Mouse (Mus musculus): ENCODE measurements around the gene Gm11032. TPM values are rescaled to one million over a fixed set of nuclear protein-coding genes. Genes with fewer than 3 reads are reported as not detected.
A peak's percentile ranks its signal among the peaks of the same experiment; 100 is the strongest.
"Not testable (repeated sequence)": the region's sequence is repeated elsewhere in the genome, so short reads cannot be mapped to it uniquely, and the experiment has no call there.

Gene Gm11032
- total RNA-seq, 2 experiments from 2014 or later = not detected

GRCm38 (mm10) chr11:4622442-4622986, 2.6 kb downstream of the Gm11032 start:
- no peak for DNase-seq (ENCODE audit: low spot score)
- intact Hi-C loops (cut with DNase I) = no loop called here

GRCm38 (mm10) chr11:4622997-4623396, 3.1 kb downstream of the Gm11032 start:
- no peak for DNase-seq (ENCODE audit: low spot score)

GRCm38 (mm10) chr11:4625931-4626330, 6.1 kb downstream of the Gm11032 start:
- DNase-seq (ENCODE audit: low spot score) = no peak
- intact Hi-C loops (cut with DNase I) = no loop called here

More at GRCm38 (mm10) chr11:4622997-4623396, 3.1 kb downstream of the Gm11032 start:
- intact Hi-C loops (cut with DNase I) = no loop called here

GRCm38 (mm10) chr11:4627636-4628035, 7.8 kb downstream of the Gm11032 start:
- intact Hi-C loops (cut with DNase I) = no loop called here
- no peak for DNase-seq (ENCODE audit: low spot score)

- DNase-seq (ENCODE audit: low spot score) = no peak
- intact Hi-C loops (cut with DNase I) = loop anchor here (5.0 kb wide), 1 partner anchor 113 kb away; no protein-coding TSS in a partner anchor
Observed at GRCm38 (mm10) chr11:4629861-4630280, 10.0 kb downstream of the Gm11032 start.

GRCm38 (mm10) chr11:4633420-4633819, 13.6 kb downstream of the Gm11032 start:
- no peak for DNase-seq (ENCODE audit: low spot score)
- intact Hi-C loops (cut with DNase I) = loop anchor here (5.0 kb wide), 1 partner anchor 116 kb away; no protein-coding TSS in a partner anchor

GRCm38 (mm10) chr11:4634395-4634794, 14.5 kb downstream of the Gm11032 start:
- no peak for DNase-seq (ENCODE audit: low spot score)
- intact Hi-C loops (cut with DNase I) = loop anchor here (5.0 kb wide), 1 partner anchor 117 kb away; no protein-coding TSS in a partner anchor

- intact Hi-C loops (cut with DNase I) = loop anchor here (5.0 kb wide), 1 partner anchor 135 kb away; no protein-coding TSS in a partner anchor
- no peak for DNase-seq (ENCODE audit: low spot score)
Observed at GRCm38 (mm10) chr11:4636782-4637342, 17.0 kb downstream of the Gm11032 start.

- intact Hi-C loops (cut with DNase I) = loop anchor here (2.0 to 5.0 kb wide), 2 partner anchors 43 to 135 kb away; partner anchors contain the start of gene Mtmr3
- DNase-seq (ENCODE audit: low spot score) = peak; percentile 92
Observed at GRCm38 (mm10) chr11:4637534-4638234, 17.8 kb downstream of the Gm11032 start, which contains the start of gene Ascc2. TSS of gene Ascc2 (plus strand) at chr11:4637747.

GRCm38 (mm10) chr11:4638261-4638660, 18.4 kb downstream of the Gm11032 start:
- DNase-seq (ENCODE audit: low spot score) = no peak
- intact Hi-C loops (cut with DNase I) = loop anchor here (2.0 to 5.0 kb wide), 2 partner anchors 43 to 136 kb away; partner anchors contain the start of gene Mtmr3

GRCm38 (mm10) chr11:4641185-4641584, 21.3 kb downstream of the Gm11032 start:
- intact Hi-C loops (cut with DNase I) = no loop called here
- DNase-seq (ENCODE audit: low spot score) = no peak

GRCm38 (mm10) chr11:4643722-4644121, 23.9 kb downstream of the Gm11032 start:
- no peak for DNase-seq (ENCODE audit: low spot score)
- intact Hi-C loops (cut with DNase I) = no loop called here

- DNase-seq (ENCODE audit: low spot score); intact Hi-C loops (cut with DNase I): not testable (repeated sequence)
Observed at GRCm38 (mm10) chr11:4645180-4645579, 25.3 kb downstream of the Gm11032 start.

- DNase-seq (ENCODE audit: low spot score) = no peak
- intact Hi-C loops (cut with DNase I) = no loop called here
Observed at GRCm38 (mm10) chr11:4646409-4646808, 26.5 kb downstream of the Gm11032 start.

- no peak for DNase-seq (ENCODE audit: low spot score)
- intact Hi-C loops (cut with DNase I) = no loop called here
Observed at GRCm38 (mm10) chr11:4659818-4660217, 40.0 kb downstream of the Gm11032 start.

GRCm38 (mm10) chr11:4660309-4661025, 40.6 kb downstream of the Gm11032 start:
- intact Hi-C loops (cut with DNase I) = no loop called here
- DNase-seq (ENCODE audit: low spot score) = no peak

- intact Hi-C loops (cut with DNase I) = no loop called here
- DNase-seq (ENCODE audit: low spot score) = no peak
Observed at GRCm38 (mm10) chr11:4661324-4661723, 41.5 kb downstream of the Gm11032 start.

- no peak for DNase-seq (ENCODE audit: low spot score)
- intact Hi-C loops (cut with DNase I) = no loop called here
Observed at GRCm38 (mm10) chr11:4661871-4662495, 42.1 kb downstream of the Gm11032 start.

GRCm38 (mm10) chr11:4662496-4662878, 42.6 kb downstream of the Gm11032 start:
- intact Hi-C loops (cut with DNase I) = no loop called here
- DNase-seq (ENCODE audit: low spot score) = no peak
